Mouse (Mus musculus) embryonic facial prominence, embryonic 13.5 days (tissue): ENCODE measurements around the gene Tmed8. TPM values are rescaled to one million over a fixed set of nuclear protein-coding genes. Genes with fewer than 3 reads are reported as not detected.

ENCODE experiments used
- ATAC-seq: fragments of 200-750 bp; cut with Nextera tagmentation; 2 replicates; pipeline ENCODE4 v1.8.0; 2017; ENCODE audit warnings: low read depth; ENCODE audit not compliant: insufficient number of reproducible peaks, insufficient read depth, low FRiP score, low TSS enrichment
- H3K27ac ChIP-seq: fragments of 300-500 bp; sonication (generic); 2 replicates; pipeline ENCODE4 v1.5.1; 2015; ENCODE audit warnings: moderate library complexity, mild to moderate bottlenecking, inconsistent platforms
- H3K27me3 ChIP-seq: fragments of 300-500 bp; sonication (generic); 2 replicates; pipeline ENCODE4 v1.6.1; 2015; ENCODE audit warnings: mild to moderate bottlenecking, inconsistent platforms
- H3K36me3 ChIP-seq: fragments of 300-500 bp; sonication (generic); 2 replicates; pipeline ENCODE4 v1.6.1; 2015; ENCODE audit warnings: mild to moderate bottlenecking, inconsistent platforms
- H3K4me1 ChIP-seq: fragments of 300-500 bp; sonication (generic); 2 replicates; pipeline ENCODE4 v1.6.1; 2015; ENCODE audit warnings: inconsistent platforms
- H3K4me2 ChIP-seq: fragments of 300-500 bp; sonication (generic); 2 replicates; pipeline ENCODE4 v1.6.1; 2015; ENCODE audit warnings: moderate library complexity, mild to moderate bottlenecking, inconsistent platforms
- H3K4me3 ChIP-seq: fragments of 300-500 bp; sonication (generic); 2 replicates; pipeline ENCODE4 v1.5.1; 2015; ENCODE audit warnings: mild to moderate bottlenecking, inconsistent platforms
- H3K9ac ChIP-seq: fragments of 300-500 bp; sonication (generic); 2 replicates; pipeline ENCODE4 v1.6.1; 2015; ENCODE audit warnings: mild to moderate bottlenecking, inconsistent platforms
- H3K9me3 ChIP-seq: fragments of 300-500 bp; sonication (generic); 2 replicates; pipeline ENCODE4 v1.6.1; 2016; ENCODE audit warnings: inconsistent platforms
- whole genome bisulfite sequencing: fragments of 180-500 bp; shearing (Covaris S2); methylation state at CpG from one replicate; pipeline ENCODE4 v1.1.7; 2015; ENCODE audit warnings: mixed read lengths; 5-methylcytosine and 5-hydroxymethylcytosine counted together
- polyA plus RNA-seq: library from polyadenylated mRNA; unstranded; fragments of >200 nt; fragmentation: Nextera tagmentation; extraction: Ambion mirVana; gene quantifications from 2 replicates; pipeline ENCODE4 v1.2.1, GENCODE M21; 2015

Gene Tmed8
- 2.0 and 2.4 TPM in 2 replicates for polyA plus RNA-seq

GRCm38 (mm10) chr12:87199973-87200586 is at the start of gene Tmed8:
Gene Tmed8 (minus strand): TSS chr12:87200454.
- under 1% methylated on average over 51 of the region's 70 CpGs for WGBS
- ATAC-seq = peak; percentile 87
- no peaks in the 10 kb centered on the region for H3K27me3 ChIP-seq

GRCm38 (mm10) chr12:87238632-87239031 is 38.4 kb upstream of the Tmed8 start, which contains the start of gene Noxred1:
Gene Noxred1 (minus strand): TSS chr12:87238732.
- no peak for ATAC-seq
- H3K9me3 ChIP-seq = no peaks in the 10 kb centered on the region
- H3K4me2 ChIP-seq = no peak within 1 kb of the TSS
- H3K4me1 ChIP-seq = no peaks in the 10 kb centered on the region
- H3K27me3 ChIP-seq = no peaks in the 10 kb centered on the region
- WGBS = 95% methylated on average over 1 of the region's 1 CpGs
- H3K27ac ChIP-seq = no peak within 1 kb of the TSS
- no peak within 1 kb of the TSS for H3K4me3 ChIP-seq
- H3K36me3 ChIP-seq = peaks cover 46% of the 10 kb centered on the region
- H3K9ac ChIP-seq = no peak within 1 kb of the TSS

More at GRCm38 (mm10) chr12:87199973-87200586, at the start of gene Tmed8:
- H3K36me3 ChIP-seq = no peaks in the 10 kb centered on the region
- peak within 1 kb of the TSS; percentile 89 for H3K4me2 ChIP-seq
- peaks cover 12% of the 10 kb centered on the region for H3K4me1 ChIP-seq
- H3K9me3 ChIP-seq = no peaks in the 10 kb centered on the region
- H3K27ac ChIP-seq = peak within 1 kb of the TSS; percentile 76
- peak within 1 kb of the TSS; percentile 82 for H3K4me3 ChIP-seq
- H3K9ac ChIP-seq = peak within 1 kb of the TSS; percentile 90

GRCm38 (mm10) chr12:87236882-87237483 is 36.7 kb upstream of the Tmed8 start:
- Histone ChIP-seq H3K9me3 (no peaks in the 10 kb centered on the region), H3K27ac (no peak overlapping the region), H3K9ac (no peak overlapping the region), H3K36me3 (peaks cover 39% of the 10 kb centered on the region), H3K4me1 (no peaks in the 10 kb centered on the region), H3K27me3 (no peaks in the 10 kb centered on the region), H3K4me3 (no peak overlapping the region), H3K4me2 (no peak overlapping the region)
- no peak for ATAC-seq
- 81% methylated on average over 5 of the region's 5 CpGs for WGBS

- Histone ChIP-seq H3K36me3 (no peaks in the 10 kb centered on the region), H3K4me3 (no peak overlapping the region), H3K27ac (no peak overlapping the region), H3K4me1 (no peaks in the 10 kb centered on the region), H3K27me3 (no peaks in the 10 kb centered on the region), H3K9ac (no peak overlapping the region), H3K9me3 (no peaks in the 10 kb centered on the region), H3K4me2 (no peak overlapping the region)
- ATAC-seq = no peak
Measured at GRCm38 (mm10) chr12:87230379-87230895, 30.2 kb upstream of the Tmed8 start.

- Histone ChIP-seq H3K27ac (no peak overlapping the region), H3K4me3 (no peak overlapping the region), H3K4me2 (no peak overlapping the region), H3K27me3 (no peaks in the 10 kb centered on the region), H3K9ac (no peak overlapping the region), H3K9me3 (no peaks in the 10 kb centered on the region), H3K36me3 (no peaks in the 10 kb centered on the region), H3K4me1 (no peaks in the 10 kb centered on the region)
- no peak for ATAC-seq
- 77% methylated on average over 2 of the region's 2 CpGs for WGBS
Measured at GRCm38 (mm10) chr12:87229633-87230032, 29.4 kb upstream of the Tmed8 start.

GRCm38 (mm10) chr12:87226801-87227200 is 26.5 kb upstream of the Tmed8 start:
- Histone ChIP-seq H3K4me2 (no peak overlapping the region), H3K4me3 (no peak overlapping the region), H3K4me1 (no peaks in the 10 kb centered on the region), H3K27me3 (no peaks in the 10 kb centered on the region), H3K9me3 (no peaks in the 10 kb centered on the region), H3K9ac (no peak overlapping the region), H3K36me3 (no peaks in the 10 kb centered on the region), H3K27ac (no peak overlapping the region)
- no peak for ATAC-seq
- 72% methylated on average over 7 of the region's 7 CpGs for WGBS

- no peak overlapping the region for H3K4me3 ChIP-seq
- H3K27ac ChIP-seq = no peak overlapping the region
- WGBS = 72% methylated on average over 10 of the region's 10 CpGs
- no peaks in the 10 kb centered on the region for H3K4me1 ChIP-seq
- H3K36me3 ChIP-seq = no peaks in the 10 kb centered on the region
- ATAC-seq = no peak
- no peak overlapping the region for H3K9ac ChIP-seq
- no peaks in the 10 kb centered on the region for H3K9me3 ChIP-seq
- H3K4me2 ChIP-seq = no peak overlapping the region
- no peaks in the 10 kb centered on the region for H3K27me3 ChIP-seq
Measured at GRCm38 (mm10) chr12:87224950-87225349, 24.7 kb upstream of the Tmed8 start.

- Histone ChIP-seq H3K27ac (no peak overlapping the region), H3K4me2 (no peak overlapping the region), H3K4me1 (peaks cover 5% of the 10 kb centered on the region; the same call in 1 of the 2 replicates), H3K9ac (no peak overlapping the region), H3K27me3 (no peaks in the 10 kb centered on the region), H3K36me3 (no peaks in the 10 kb centered on the region), H3K9me3 (no peaks in the 10 kb centered on the region), H3K4me3 (no peak overlapping the region)
- WGBS = 56% methylated on average over 7 of the region's 7 CpGs
- no peak for ATAC-seq
Measured at GRCm38 (mm10) chr12:87219362-87219761, 19.1 kb upstream of the Tmed8 start.

- no peak for ATAC-seq
- no peak overlapping the region for H3K9ac ChIP-seq
- no peak overlapping the region for H3K27ac ChIP-seq
- H3K4me1 ChIP-seq = peaks cover 5% of the 10 kb centered on the region; the same call in 1 of the 2 replicates
- no peaks in the 10 kb centered on the region for H3K36me3 ChIP-seq
- no peaks in the 10 kb centered on the region for H3K27me3 ChIP-seq
- H3K9me3 ChIP-seq = no peaks in the 10 kb centered on the region
- no peak overlapping the region for H3K4me3 ChIP-seq
- no peak overlapping the region for H3K4me2 ChIP-seq
Measured at GRCm38 (mm10) chr12:87217596-87217995, 17.3 kb upstream of the Tmed8 start.

- 55% methylated on average over 2 of the region's 2 CpGs for WGBS
- H3K9ac ChIP-seq = no peak overlapping the region
- no peak overlapping the region for H3K4me2 ChIP-seq
- H3K9me3 ChIP-seq = no peaks in the 10 kb centered on the region
- H3K4me3 ChIP-seq = no peak overlapping the region
- H3K27ac ChIP-seq = no peak overlapping the region
- ATAC-seq = no peak
- H3K4me1 ChIP-seq = peaks cover 5% of the 10 kb centered on the region; the same call in 1 of the 2 replicates
- H3K36me3 ChIP-seq = no peaks in the 10 kb centered on the region
- H3K27me3 ChIP-seq = no peaks in the 10 kb centered on the region
Measured at GRCm38 (mm10) chr12:87216053-87216452, 15.8 kb upstream of the Tmed8 start.

- H3K27me3 ChIP-seq = no peaks in the 10 kb centered on the region
- no peak for ATAC-seq
- no peaks in the 10 kb centered on the region for H3K9me3 ChIP-seq
- H3K27ac ChIP-seq = no peak overlapping the region
- no peak overlapping the region for H3K4me2 ChIP-seq
- H3K36me3 ChIP-seq = no peaks in the 10 kb centered on the region
- no peaks in the 10 kb centered on the region for H3K4me1 ChIP-seq
- no peak overlapping the region for H3K9ac ChIP-seq
- no peak overlapping the region for H3K4me3 ChIP-seq
- 58% methylated on average over 2 of the region's 2 CpGs for WGBS
Measured at GRCm38 (mm10) chr12:87212844-87213606, 12.8 kb upstream of the Tmed8 start.
